Mouse (Mus musculus) stomach, postnatal 0 days (tissue): ENCODE results near the gene Nmb.

Experiments used
- CTCF ChIP-seq: IDR thresholded peaks from 2 replicates; pipeline ENCODE4 v1.5.1; 2016; ENCODE audit warnings: antibody characterized with exemption, low read depth, mild to moderate bottlenecking, moderate library complexity
- EP300 ChIP-seq: optimal IDR thresholded peaks from 2 replicates; pipeline ENCODE3; 2016; ENCODE audit warnings: antibody characterized with exemption

DNA sequence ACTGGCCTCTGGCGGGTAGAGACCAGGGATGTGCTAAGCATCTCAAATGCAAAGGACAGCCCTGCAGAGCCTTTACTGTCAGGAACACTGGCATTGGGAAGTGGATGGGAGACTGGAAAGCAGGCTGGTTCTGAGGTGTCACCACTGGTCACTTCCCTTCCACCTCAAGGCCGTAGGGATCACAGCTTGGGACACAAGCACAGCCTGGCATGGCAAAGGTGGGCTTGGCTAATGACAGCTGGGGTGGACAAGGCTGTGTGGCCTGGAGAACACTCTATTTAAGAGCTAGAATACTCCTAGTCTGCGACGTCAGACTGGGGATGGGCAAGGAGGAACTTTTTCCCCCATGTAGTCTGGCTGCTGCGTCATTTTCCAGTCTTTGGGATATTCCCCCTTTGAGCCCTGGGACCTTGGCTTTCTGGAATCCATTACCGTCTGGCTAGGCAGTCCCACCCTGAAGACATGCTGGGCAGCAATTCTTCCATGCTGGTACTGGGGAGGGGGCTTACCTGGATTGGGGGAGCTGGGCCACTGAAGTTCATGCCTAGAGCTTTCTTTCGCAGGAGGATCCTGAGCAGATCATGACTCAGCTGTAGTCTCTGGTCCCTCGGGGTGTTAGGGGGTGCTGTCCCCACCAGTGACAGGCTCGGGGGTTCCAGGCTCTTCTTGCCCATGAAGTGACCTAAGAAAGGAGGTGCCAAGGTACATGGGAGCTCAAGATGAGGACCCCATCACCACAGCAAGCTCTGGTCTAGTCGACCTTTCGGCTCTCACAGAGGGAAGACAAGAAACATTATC lies 1.1 kb downstream of the Nmb start:
- no peak for TF ChIP-seq CTCF
- TF ChIP-seq EP300 = no peak
